Mouse (Mus musculus): ENCODE measurements at regions not wholly inside any gene's neighbourhood (a gene's known extent, or its start where the extent isn't known, plus 50 kb on each side); places are given as distances from the start of the nearest gene placed in this dataset.
A peak's percentile ranks its signal among the peaks of the same experiment; 100 is the strongest.
"Not testable (repeated sequence)": the region's sequence is repeated elsewhere in the genome, so short reads cannot be mapped to it uniquely, and the experiment has no call there.

DNA sequence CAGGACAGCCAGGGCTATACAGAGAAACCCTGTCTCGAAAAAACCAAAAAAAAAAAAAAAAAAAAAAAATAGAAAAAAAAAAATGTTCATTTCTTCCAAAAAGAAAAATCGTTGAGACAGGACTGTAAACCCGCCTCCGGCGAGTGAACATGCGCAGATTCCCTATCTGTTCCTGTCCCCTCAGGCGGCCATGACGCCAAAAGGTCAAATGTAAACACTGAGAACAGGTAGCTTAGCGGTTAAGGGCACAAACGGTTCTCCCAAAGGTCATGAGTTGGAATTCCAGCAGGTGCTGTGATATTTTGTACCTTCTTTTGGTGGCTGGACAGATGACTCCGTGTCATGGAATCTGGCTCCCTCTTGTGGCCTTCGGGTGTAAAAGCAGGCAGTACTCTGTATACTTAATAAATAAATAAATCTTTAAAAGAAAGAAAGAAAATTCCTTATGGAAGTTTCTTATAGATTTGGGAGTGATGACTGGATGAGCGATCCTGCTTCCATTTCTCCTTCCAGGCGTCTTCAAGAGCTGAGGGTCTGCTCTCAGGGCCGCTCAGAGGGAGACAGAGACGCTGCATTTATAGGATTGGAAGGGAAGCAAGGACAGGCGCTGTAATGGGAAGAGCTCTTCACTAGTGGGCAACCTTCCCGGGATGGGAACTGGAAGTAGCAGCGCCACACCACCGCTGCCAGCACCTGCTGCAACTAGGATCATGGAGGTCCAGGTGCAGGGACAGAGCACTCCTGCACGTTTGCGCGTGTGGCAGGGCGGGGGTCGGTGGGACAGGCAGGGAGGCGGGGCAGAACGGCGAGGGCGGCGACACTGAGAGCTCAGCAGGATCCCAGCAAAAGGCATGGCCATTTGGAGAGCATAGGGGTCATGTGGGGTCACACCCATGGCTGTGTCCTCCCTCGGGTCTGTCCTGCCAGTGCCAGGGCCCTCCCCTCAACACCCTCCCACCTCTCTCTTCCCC, 189.2 kb upstream of the Gm10767 start:
- peak; percentile 40 for DNase-seq (ENCODE audit: low spot score)

DNA sequence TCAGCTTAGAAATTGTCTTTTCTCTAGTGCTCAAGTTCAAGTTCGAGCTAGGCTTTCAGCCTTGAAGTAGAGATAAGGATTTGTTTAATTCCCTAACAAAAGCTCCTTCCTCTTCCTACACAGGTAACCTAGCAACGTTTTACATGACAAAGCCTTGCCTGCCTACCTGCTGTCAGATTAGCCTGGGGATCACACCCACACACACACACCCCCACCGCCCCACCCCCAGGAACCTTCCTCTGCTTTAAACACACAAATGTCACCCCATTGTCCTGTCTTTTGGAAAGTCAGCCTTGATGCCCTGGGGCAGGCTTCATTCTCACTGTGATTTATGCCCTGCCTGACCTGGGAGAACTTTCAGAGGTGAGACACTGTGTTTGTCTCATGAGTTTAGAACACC, 193.7 kb upstream of the Gm10767 start:
- DNase-seq (ENCODE audit: low spot score), result not testable (repeated sequence)

DNA sequence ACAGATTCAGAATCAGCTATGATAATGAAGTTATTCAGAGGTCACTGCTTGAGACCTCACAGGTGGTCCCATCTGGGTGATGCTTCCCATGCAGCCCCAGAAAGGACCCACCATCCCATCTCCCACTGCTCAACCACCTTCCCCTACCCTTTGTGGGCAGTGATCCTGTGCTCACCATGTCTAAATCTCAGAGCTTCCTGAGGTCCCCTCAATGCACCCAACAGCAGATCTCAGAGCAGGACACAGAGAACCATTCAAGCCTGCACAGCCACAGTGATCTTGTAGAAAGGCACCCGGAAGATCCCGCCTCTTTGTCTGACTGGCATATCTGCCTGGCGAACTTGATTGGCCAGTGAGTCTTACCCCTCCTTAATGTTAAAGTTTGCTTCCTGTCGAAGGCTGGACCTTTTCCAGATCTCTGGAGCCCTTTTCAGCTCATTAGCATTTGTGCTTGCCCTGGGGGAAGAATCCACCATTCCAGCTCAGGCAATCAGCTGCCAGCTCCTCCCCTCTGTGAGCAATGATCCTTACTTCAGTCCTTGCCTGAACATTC, 206.7 kb upstream of the Gm10767 start:
- not testable (repeated sequence) for DNase-seq (ENCODE audit: low spot score)

- DNase-seq (ENCODE audit: low spot score), result not testable (repeated sequence)
Observed at GRCm38 (mm10) chr13:66680766-66681165, 223.9 kb upstream of the Gm10767 start.

- not testable (repeated sequence) for DNase-seq (ENCODE audit: low spot score)
Observed at GRCm38 (mm10) chr13:66642245-66642644, 201.3 kb upstream of the 2410141K09Rik start.

DNA sequence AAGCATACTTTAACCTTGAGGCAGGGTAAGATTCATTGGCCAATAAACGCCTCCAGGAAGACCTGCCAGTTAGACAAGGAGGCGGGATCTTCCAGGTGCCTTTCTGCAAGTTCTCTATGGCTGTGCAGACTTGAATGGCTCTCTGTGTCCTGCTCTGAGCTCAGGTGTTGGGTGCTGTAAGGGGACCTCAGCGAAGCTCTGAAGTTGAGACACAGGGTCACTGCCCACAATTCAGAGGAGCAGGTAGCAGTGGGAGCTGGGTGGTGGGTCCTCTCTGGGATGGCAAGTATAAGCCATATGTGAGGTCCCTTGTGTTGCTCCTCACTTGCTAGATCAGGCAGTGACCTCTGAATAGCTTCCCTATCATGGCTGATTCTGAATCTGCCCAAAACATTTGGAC, 184.8 kb upstream of the 2410141K09Rik start:
- not testable (repeated sequence) for DNase-seq (ENCODE audit: low spot score)

DNA sequence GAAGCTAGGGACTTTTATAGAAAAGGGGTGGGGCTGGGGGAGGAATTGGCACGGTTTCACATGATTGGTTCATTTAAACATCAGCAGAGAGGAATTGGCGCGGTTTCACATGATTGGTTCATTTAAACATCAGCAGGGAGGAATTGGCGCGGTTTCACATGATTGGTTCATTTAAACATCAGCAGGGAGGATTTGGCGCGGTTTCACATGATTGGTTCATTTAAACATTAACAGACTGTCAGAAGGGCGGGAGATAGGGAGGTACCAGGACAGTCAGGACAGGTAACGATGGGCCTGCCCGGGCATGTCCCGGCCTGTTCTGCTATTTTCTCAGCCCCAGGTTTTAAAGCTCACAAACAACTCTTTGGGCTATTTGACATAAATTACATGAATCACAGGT, 145.1 kb upstream of the 2410141K09Rik start:
- DNase-seq (ENCODE audit: low spot score), result not testable (repeated sequence)

DNA sequence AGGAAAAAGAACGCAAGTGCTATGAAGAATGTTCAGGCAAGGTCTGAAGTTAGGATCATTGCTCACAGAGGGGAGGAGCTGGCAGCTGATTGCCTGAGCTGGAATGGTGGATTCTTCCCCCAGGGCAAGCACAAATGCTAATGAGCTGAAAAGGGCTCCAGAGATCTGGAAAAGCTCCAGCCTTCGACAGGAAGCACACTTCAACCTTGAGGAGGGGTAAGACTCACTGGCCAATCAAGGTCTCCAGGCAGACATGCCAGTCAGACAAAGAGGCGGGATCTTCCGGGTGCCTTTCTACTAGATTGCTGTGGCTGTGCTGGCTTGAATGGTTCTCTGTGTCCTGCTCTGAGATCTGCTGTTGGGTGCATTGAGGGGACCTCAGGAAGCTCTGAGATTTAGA, 122.7 kb upstream of the 2410141K09Rik start:
- DNase-seq (ENCODE audit: low spot score), result not testable (repeated sequence)

GRCm38 (mm10) chr13:66556397-66556796, 115.5 kb upstream of the 2410141K09Rik start:
- DNase-seq (ENCODE audit: low spot score), result not testable (repeated sequence)

- DNase-seq (ENCODE audit: low spot score), result not testable (repeated sequence)
Observed at GRCm38 (mm10) chr13:66547951-66548350, 107.0 kb upstream of the 2410141K09Rik start.

DNA sequence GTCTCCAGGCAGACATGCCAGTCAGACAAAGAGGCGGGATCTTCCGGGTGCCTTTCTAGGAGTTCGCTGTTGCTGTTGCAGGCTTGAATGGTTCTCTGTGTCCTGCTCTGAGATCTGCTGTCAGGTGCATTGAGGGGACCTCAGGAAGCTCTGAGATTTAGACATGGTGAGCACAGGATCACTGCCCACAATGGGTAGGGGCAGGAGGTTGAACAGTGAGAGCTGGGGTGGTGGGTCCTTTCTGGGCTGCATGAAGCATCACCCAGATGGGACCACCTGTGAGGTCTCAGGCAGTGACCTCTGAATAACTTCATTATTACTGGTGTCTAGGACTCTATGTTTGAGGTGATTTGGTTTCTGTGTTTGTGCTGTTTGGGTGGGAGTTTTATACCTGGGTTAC, 78.7 kb upstream of the 2410141K09Rik start:
- DNase-seq (ENCODE audit: low spot score), result not testable (repeated sequence)
